Mouse (Mus musculus): ENCODE measurements at regions not wholly inside any gene's neighbourhood (a gene's known extent, or its start where the extent isn't known, plus 50 kb on each side); places are given as distances from the start of the nearest gene placed in this dataset.
A peak's percentile ranks its signal among the peaks of the same experiment; 100 is the strongest.

- DNase-seq (ENCODE audit: low spot score) = no peak
- no peaks in the 10 kb centered on the region for H3K9me3 ChIP-seq (replicated peaks)
- 77% methylated on average over 2 of the region's 2 CpGs for WGBS
- peaks cover 3% of the 10 kb centered on the region; the same call in 1 of the 2 replicates for H3K4me1 ChIP-seq
- H3K4me3 ChIP-seq = no peak overlapping the region
- no peak overlapping the region for H3K27ac ChIP-seq
- H3K36me3 ChIP-seq = no peaks in the 10 kb centered on the region
- H3K27me3 ChIP-seq (ENCODE audit: low read depth, poor library complexity, severe bottlenecking) = no peaks in the 10 kb centered on the region
These were observed 504.4 kb upstream of the Nrsn1 start for GRCm38 (mm10) chr13:25774586-25775182.

DNA sequence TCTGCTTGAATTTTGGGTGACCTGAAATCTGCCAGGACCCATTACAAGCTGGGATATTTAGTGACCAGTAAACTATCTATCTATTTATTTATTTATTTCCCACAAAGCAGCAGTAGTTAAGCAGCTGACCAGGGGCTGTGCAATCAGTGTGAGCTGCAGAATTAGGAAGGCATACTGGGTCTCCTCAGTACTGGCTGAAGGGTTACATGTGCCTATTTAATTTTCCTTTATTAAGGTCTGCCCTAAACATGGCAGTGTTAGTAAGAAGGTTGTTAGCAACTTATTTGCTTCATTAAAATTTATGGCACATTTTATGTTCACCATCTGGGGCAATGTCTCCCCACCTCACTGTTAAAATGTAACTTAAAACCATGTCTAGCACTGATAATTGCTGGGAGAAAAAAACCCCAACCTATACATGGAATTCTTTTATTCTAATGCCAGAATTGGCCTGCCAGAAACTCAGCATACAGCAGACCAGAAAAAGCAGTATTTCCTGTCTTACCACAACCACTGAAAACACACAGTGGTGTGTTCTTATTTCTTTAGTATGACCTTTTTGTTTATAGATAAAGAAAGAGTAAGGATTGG is 484.3 kb upstream of the Nrsn1 start:
- H3K9me3 ChIP-seq (replicated peaks) = no peaks in the 10 kb centered on the region
- no peaks in the 10 kb centered on the region for H3K36me3 ChIP-seq
- peaks cover 35% of the 10 kb centered on the region for H3K4me1 ChIP-seq
- no peak for DNase-seq (ENCODE audit: low spot score)
- no peaks in the 10 kb centered on the region for H3K27me3 ChIP-seq (ENCODE audit: low read depth, poor library complexity, severe bottlenecking)
- H3K27ac ChIP-seq = peak overlapping the region; percentile 68; the same call in 1 of the 2 replicates
- H3K4me3 ChIP-seq = no peak overlapping the region

- Histone ChIP-seq H3K9me3 (replicated peaks) (no peaks in the 10 kb centered on the region), H3K4me1 (peaks cover 35% of the 10 kb centered on the region), H3K27me3 (ENCODE audit: low read depth, poor library complexity, severe bottlenecking) (no peaks in the 10 kb centered on the region), H3K27ac (peak overlapping the region; percentile 42; the same call in 1 of the 2 replicates), H3K4me3 (no peak overlapping the region), H3K36me3 (no peaks in the 10 kb centered on the region)
- DNase-seq (ENCODE audit: low spot score) = no peak
- 51% methylated on average over 4 of the region's 4 CpGs for WGBS
These were observed 481.1 kb upstream of the Nrsn1 start for GRCm38 (mm10) chr13:25751409-25751777.

GRCm38 (mm10) chr13:25750460-25751408 is 480.4 kb upstream of the Nrsn1 start:
- Histone ChIP-seq H3K27ac (peak overlapping the region; percentile 42; the same call in 1 of the 2 replicates), H3K27me3 (ENCODE audit: low read depth, poor library complexity, severe bottlenecking) (no peaks in the 10 kb centered on the region), H3K9me3 (replicated peaks) (no peaks in the 10 kb centered on the region), H3K36me3 (no peaks in the 10 kb centered on the region), H3K4me3 (no peak overlapping the region), H3K4me1 (peaks cover 34% of the 10 kb centered on the region)
- WGBS = 59% methylated on average over 8 of the region's 8 CpGs
- no peak for DNase-seq (ENCODE audit: low spot score)

DNA sequence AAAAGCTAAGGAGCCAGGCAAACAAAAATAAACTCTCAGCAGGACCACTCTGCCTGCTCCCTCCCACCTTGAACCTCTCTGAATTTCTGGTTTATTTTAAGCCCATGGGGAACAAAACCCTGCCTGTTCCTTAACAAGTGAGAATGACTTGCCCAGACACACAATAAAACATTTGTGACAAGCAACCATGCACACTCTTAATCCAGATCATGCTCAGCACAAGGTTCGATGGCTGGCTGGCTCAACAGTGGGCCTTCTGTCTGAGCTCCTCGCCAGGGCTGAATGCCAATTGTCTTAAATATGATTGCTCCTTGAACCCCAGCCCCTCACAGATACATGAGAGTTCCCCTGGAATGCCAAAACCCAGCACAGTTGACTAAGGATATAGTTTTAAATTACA is 468.3 kb upstream of the Nrsn1 start:
- H3K27ac ChIP-seq = 0 out of 2 replicates have a peak overlapping the region, but pooled peaks have one; percentile 48

GRCm38 (mm10) chr13:25729327-25729892 is 459.1 kb upstream of the Nrsn1 start:
- peaks cover 22% of the 10 kb centered on the region for H3K4me1 ChIP-seq
- H3K4me3 ChIP-seq = no peak overlapping the region
- DNase-seq (ENCODE audit: low spot score) = no peak
- 53% methylated on average over 3 of the region's 3 CpGs for WGBS
- no peaks in the 10 kb centered on the region for H3K36me3 ChIP-seq
- H3K27me3 ChIP-seq (ENCODE audit: low read depth, poor library complexity, severe bottlenecking) = no peaks in the 10 kb centered on the region
- H3K27ac ChIP-seq = peak overlapping the region; percentile 67; the same call in 1 of the 2 replicates
- H3K9me3 ChIP-seq (replicated peaks) = no peaks in the 10 kb centered on the region

More for the DNA sequence above, 468.3 kb upstream of the Nrsn1 start:
- no peaks in the 10 kb centered on the region for H3K27me3 ChIP-seq (ENCODE audit: low read depth, poor library complexity, severe bottlenecking)
- peaks cover 17% of the 10 kb centered on the region for H3K4me1 ChIP-seq
- no peaks in the 10 kb centered on the region for H3K9me3 ChIP-seq (replicated peaks)
- H3K4me3 ChIP-seq = no peak overlapping the region
- WGBS = 37% methylated on average over 2 of the region's 2 CpGs
- no peaks in the 10 kb centered on the region for H3K36me3 ChIP-seq
- DNase-seq (ENCODE audit: low spot score) = peak; percentile 49

DNA sequence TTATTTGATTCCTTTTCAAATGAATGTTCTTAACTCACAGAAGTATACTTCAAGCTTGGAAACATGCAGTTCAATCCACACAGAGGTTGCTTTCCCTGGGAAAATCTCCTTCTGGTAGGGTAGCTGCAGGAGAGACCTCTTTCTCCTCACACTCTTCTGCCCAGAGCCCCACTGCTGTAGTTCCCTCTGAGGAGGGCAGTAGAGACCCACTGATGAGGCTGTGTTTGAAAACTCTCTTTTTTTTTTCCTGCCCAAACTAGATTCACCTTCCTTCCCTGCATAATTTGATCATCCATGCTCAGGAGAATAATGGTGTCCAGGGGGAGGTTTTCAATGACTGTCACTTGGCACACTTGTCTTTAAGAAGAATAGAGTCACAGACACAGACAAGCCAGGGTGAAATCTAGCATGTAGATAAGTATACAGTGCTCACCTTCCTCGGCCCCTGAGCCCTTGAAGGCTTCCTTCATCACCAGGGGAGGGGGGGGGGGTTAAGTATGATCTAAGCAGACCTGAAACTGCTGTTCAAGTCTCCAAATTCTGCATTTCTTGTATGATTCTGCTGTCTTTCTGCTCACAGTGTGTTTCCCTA is 457.3 kb upstream of the Nrsn1 start:
- H3K9me3 ChIP-seq (replicated peaks) = no peaks in the 10 kb centered on the region
- 73% methylated on average over 1 of the region's 1 CpGs for WGBS
- peaks cover 37% of the 10 kb centered on the region for H3K4me1 ChIP-seq
- peak; percentile 38 for DNase-seq (ENCODE audit: low spot score)
- H3K27ac ChIP-seq = peak overlapping the region; percentile 58
- no peaks in the 10 kb centered on the region for H3K36me3 ChIP-seq
- H3K27me3 ChIP-seq (ENCODE audit: low read depth, poor library complexity, severe bottlenecking) = no peaks in the 10 kb centered on the region
- H3K4me3 ChIP-seq = no peak overlapping the region

- peaks cover 21% of the 10 kb centered on the region for H3K4me1 ChIP-seq
- whole genome bisulfite sequencing = 59% methylated on average over 4 of the region's 4 CpGs
- peak overlapping the region; percentile 73 for H3K27ac ChIP-seq
- no peaks in the 10 kb centered on the region for H3K27me3 ChIP-seq (ENCODE audit: low read depth, poor library complexity, severe bottlenecking)
- no peaks in the 10 kb centered on the region for H3K9me3 ChIP-seq (replicated peaks)
- H3K4me3 ChIP-seq = no peak overlapping the region
- H3K36me3 ChIP-seq = no peaks in the 10 kb centered on the region
- no peak for DNase-seq (ENCODE audit: low spot score)
These were observed 452.6 kb upstream of the Nrsn1 start for GRCm38 (mm10) chr13:25722595-25723525.

GRCm38 (mm10) chr13:25700965-25701364 is 430.7 kb upstream of the Nrsn1 start:
- DNase-seq (ENCODE audit: low spot score) = no peak
- Histone ChIP-seq H3K27ac (no peak overlapping the region), H3K4me1 (peaks cover 9% of the 10 kb centered on the region; the same call in 1 of the 2 replicates), H3K9me3 (replicated peaks) (no peaks in the 10 kb centered on the region), H3K27me3 (ENCODE audit: low read depth, poor library complexity, severe bottlenecking) (no peaks in the 10 kb centered on the region), H3K36me3 (no peaks in the 10 kb centered on the region), H3K4me3 (no peak overlapping the region)
- WGBS = 67% methylated on average over 4 of the region's 4 CpGs

- Histone ChIP-seq H3K27ac (no peak overlapping the region), H3K27me3 (ENCODE audit: low read depth, poor library complexity, severe bottlenecking) (no peaks in the 10 kb centered on the region), H3K36me3 (no peaks in the 10 kb centered on the region), H3K4me1 (peaks cover 7% of the 10 kb centered on the region; the same call in 1 of the 2 replicates), H3K4me3 (no peak overlapping the region), H3K9me3 (replicated peaks) (no peaks in the 10 kb centered on the region)
- no peak for DNase-seq (ENCODE audit: low spot score)
- WGBS = 80% methylated on average over 1 of the region's 1 CpGs
These were observed 425.7 kb upstream of the Nrsn1 start for GRCm38 (mm10) chr13:25695956-25696355.

GRCm38 (mm10) chr13:25695017-25695604 is 424.8 kb upstream of the Nrsn1 start:
- 0 out of 2 replicates have a peak, but pooled peaks cover 4% of the 10 kb centered on the region for H3K4me1 ChIP-seq
- no peak for DNase-seq (ENCODE audit: low spot score)
- H3K4me3 ChIP-seq = no peak overlapping the region
- 86% methylated on average over 14 of the region's 14 CpGs for WGBS
- H3K36me3 ChIP-seq = no peaks in the 10 kb centered on the region
- H3K27me3 ChIP-seq (ENCODE audit: low read depth, poor library complexity, severe bottlenecking) = no peaks in the 10 kb centered on the region
- H3K27ac ChIP-seq = no peak overlapping the region
- H3K9me3 ChIP-seq (replicated peaks) = no peaks in the 10 kb centered on the region

Data from limb, embryonic 10.5 days (tissue).